Mouse (Mus musculus): ENCODE measurements at regions not wholly inside any gene's neighbourhood (a gene's known extent, or its start where the extent isn't known, plus 50 kb on each side); places are given as distances from the start of the nearest gene placed in this dataset.
A peak's percentile ranks its signal among the peaks of the same experiment; 100 is the strongest.

DNA sequence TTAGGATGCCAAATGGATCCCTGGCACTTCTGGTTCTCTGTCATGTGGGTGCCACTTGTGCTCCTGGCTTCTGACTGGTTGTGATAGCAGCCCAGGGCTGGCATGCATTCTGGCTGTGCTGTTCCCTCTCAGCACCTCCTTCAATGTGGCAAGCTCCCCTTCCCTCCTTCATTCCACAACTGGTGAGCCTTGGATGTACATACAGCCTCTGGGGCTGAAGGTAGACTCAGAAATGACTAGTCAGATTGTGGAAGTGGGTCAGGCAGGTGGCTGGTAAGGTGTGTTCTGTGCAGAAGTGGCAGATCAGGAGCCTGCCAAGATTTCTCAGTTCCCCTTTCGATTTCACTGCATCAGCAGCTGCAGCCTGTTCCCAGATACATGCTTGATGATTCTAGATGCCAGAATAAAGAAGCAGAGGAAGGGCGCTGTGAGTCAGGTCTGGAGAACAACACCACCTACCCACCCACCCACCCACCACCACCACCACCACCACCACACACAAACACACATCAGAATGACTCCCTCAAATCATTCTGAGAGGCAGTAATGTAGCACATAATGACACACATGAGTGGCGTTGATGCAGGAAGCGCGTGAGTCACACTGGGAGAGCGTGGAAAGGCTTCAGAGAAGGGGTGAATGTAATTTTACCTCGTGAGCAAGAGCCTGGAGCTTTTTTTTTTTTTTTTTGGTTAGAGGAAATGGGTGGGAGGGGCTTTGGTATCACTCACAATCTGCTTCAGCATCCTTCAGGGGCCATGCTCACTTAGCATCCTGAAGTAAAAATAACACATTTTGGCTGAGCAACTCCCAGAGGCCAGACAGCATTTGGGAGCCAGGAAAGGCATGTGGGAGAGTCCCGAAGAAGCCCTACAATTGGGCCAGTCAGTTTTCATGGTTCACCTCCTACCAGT is 104.6 kb upstream of the Eci2 start:
- 78% methylated on average over 8 of the region's 8 CpGs for WGBS
- no peak for DNase-seq (ENCODE audit: extremely low read depth, low read depth, low spot score)
- no peaks in the 10 kb centered on the region for H3K79me2 ChIP-seq (ENCODE audit: control insufficient read depth, insufficient read depth, low read length)

GRCm38 (mm10) chr13:35151629-35152028 is 124.7 kb upstream of the Eci2 start:
- Histone ChIP-seq H3K4me3 (ENCODE audit: insufficient read depth, low read depth, low read length) (no peak overlapping the region), H3K9ac (ENCODE audit: low read depth, low read length) (no peak overlapping the region), H3K79me2 (ENCODE audit: control insufficient read depth, insufficient read depth, low read length) (no peaks in the 10 kb centered on the region), H3K27ac (replicated peaks; ENCODE audit: insufficient read depth, low read depth, low read length) (no peak overlapping the region), H3K4me1 (ENCODE audit: control insufficient read depth, insufficient read depth, low read length) (no peaks in the 10 kb centered on the region; the same call in 1 of the 2 replicates), H3K36me3 (ENCODE audit: control insufficient read depth, insufficient read depth, low read length) (no peaks in the 10 kb centered on the region), H3K27me3 (ENCODE audit: control insufficient read depth, insufficient read depth, low read length) (no peaks in the 10 kb centered on the region)
- DNase-seq (ENCODE audit: extremely low read depth, low read depth, low spot score): peak; percentile 94
- TF ChIP-seq POLR2A (IDR thresholded peaks at IDR 0.05; ENCODE audit: extremely low read depth, insufficient read depth, low read length) (no peak), CTCF (IDR thresholded peaks at IDR 0.05; ENCODE audit: low read depth, low read length) (no peak)
- WGBS: 21% methylated on average over 1 of the region's 1 CpGs

More for the DNA sequence above, 104.6 kb upstream of the Eci2 start:
- no peaks in the 10 kb centered on the region for H3K36me3 ChIP-seq (ENCODE audit: control insufficient read depth, insufficient read depth, low read length)
- H3K27me3 ChIP-seq (ENCODE audit: control insufficient read depth, insufficient read depth, low read length): no peaks in the 10 kb centered on the region
- no peak overlapping the region for H3K27ac ChIP-seq (replicated peaks; ENCODE audit: insufficient read depth, low read depth, low read length)
- no peaks in the 10 kb centered on the region for H3K4me1 ChIP-seq (ENCODE audit: control insufficient read depth, insufficient read depth, low read length)
- no peak overlapping the region for H3K9ac ChIP-seq (ENCODE audit: low read depth, low read length)
- no peak overlapping the region for H3K4me3 ChIP-seq (ENCODE audit: insufficient read depth, low read depth, low read length)
- TF ChIP-seq POLR2A (IDR thresholded peaks at IDR 0.05; ENCODE audit: extremely low read depth, insufficient read depth, low read length) (no peak), CTCF (IDR thresholded peaks at IDR 0.05; ENCODE audit: low read depth, low read length) (no peak)

DNA sequence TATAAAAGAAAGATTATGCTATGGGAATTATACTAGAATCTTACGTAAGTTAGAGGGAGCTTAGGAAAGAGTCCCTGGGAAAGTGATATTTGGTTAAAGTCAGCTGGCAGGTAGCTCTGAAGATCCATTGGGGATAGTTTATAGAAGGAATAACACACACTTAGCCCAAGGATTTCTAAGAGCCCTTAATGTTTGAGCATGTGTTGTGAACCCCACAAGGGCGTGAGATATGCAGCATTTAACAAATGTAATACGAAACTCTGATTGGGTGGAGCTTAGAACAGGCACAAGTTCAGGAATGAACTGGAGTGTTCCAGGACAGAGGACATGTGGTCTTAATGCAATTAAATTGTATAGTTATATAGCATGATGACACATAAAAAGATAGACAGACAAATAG is 132.6 kb upstream of the Eci2 start:
- Histone ChIP-seq H3K4me3 (ENCODE audit: insufficient read depth, low read depth, low read length) (no peak overlapping the region), H3K36me3 (ENCODE audit: control insufficient read depth, insufficient read depth, low read length) (no peaks in the 10 kb centered on the region), H3K79me2 (ENCODE audit: control insufficient read depth, insufficient read depth, low read length) (no peaks in the 10 kb centered on the region), H3K27ac (replicated peaks; ENCODE audit: insufficient read depth, low read depth, low read length) (no peak overlapping the region), H3K27me3 (ENCODE audit: control insufficient read depth, insufficient read depth, low read length) (no peaks in the 10 kb centered on the region), H3K4me1 (ENCODE audit: control insufficient read depth, insufficient read depth, low read length) (no peaks in the 10 kb centered on the region), H3K9ac (ENCODE audit: low read depth, low read length) (no peak overlapping the region)
- no peak for DNase-seq (ENCODE audit: extremely low read depth, low read depth, low spot score)
- 89% methylated on average over 3 of the region's 3 CpGs for WGBS
- TF ChIP-seq POLR2A (IDR thresholded peaks at IDR 0.05; ENCODE audit: extremely low read depth, insufficient read depth, low read length) (no peak), CTCF (IDR thresholded peaks at IDR 0.05; ENCODE audit: low read depth, low read length) (no peak)

DNA sequence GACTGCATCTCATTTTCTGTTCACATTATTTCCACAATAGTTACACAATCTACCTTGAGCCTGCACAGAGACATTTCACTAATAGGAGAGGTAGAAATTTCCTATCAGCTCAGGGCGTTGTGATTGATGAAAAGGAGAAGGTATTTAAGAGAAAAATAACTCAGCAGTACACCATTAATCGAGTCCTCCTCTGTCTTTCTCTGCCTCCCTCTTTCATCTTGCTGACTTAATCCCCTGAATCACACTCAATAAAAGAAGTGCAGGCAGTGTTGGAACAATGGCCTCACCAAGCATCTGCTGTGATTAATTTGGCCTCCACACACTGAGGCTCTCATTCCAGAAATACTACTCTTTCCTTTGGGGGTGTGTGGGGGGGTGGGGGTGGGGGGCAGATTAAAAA is 133.9 kb upstream of the Eci2 start:
- Histone ChIP-seq H3K27me3 (ENCODE audit: control insufficient read depth, insufficient read depth, low read length) (no peaks in the 10 kb centered on the region), H3K9ac (ENCODE audit: low read depth, low read length) (no peak overlapping the region), H3K4me3 (ENCODE audit: insufficient read depth, low read depth, low read length) (no peak overlapping the region), H3K27ac (replicated peaks; ENCODE audit: insufficient read depth, low read depth, low read length) (no peak overlapping the region), H3K79me2 (ENCODE audit: control insufficient read depth, insufficient read depth, low read length) (no peaks in the 10 kb centered on the region), H3K4me1 (ENCODE audit: control insufficient read depth, insufficient read depth, low read length) (no peaks in the 10 kb centered on the region), H3K36me3 (ENCODE audit: control insufficient read depth, insufficient read depth, low read length) (no peaks in the 10 kb centered on the region)
- TF ChIP-seq CTCF (IDR thresholded peaks at IDR 0.05; ENCODE audit: low read depth, low read length): no peak
- TF ChIP-seq POLR2A (IDR thresholded peaks at IDR 0.05; ENCODE audit: extremely low read depth, insufficient read depth, low read length): no peak
- no peak for DNase-seq (ENCODE audit: extremely low read depth, low read depth, low spot score)
- 73% methylated on average over 2 of the region's 2 CpGs for WGBS

DNA sequence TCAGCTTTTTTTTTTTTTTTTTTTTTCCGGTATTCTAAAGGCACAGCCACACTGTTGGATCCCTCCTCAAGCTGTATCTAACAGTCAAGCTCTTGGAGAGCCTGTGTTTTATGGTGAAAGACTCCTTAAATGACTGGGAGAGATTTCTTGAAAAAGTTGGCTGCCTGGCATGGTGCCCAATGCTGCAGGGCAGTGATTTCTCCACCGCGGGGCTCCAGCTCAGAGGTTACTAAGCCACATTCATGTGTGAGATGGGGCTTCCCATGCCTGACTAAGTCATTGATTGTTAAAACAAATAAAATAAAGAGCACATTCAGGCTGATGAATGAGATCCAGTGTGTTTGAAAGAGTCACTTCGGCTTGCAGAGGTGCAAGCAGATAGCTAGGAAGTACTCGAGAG is 139.2 kb upstream of the Eci2 start:
- Histone ChIP-seq H3K27me3 (ENCODE audit: control insufficient read depth, insufficient read depth, low read length) (no peaks in the 10 kb centered on the region), H3K9ac (ENCODE audit: low read depth, low read length) (no peak overlapping the region), H3K79me2 (ENCODE audit: control insufficient read depth, insufficient read depth, low read length) (no peaks in the 10 kb centered on the region), H3K4me1 (ENCODE audit: control insufficient read depth, insufficient read depth, low read length) (no peaks in the 10 kb centered on the region), H3K36me3 (ENCODE audit: control insufficient read depth, insufficient read depth, low read length) (no peaks in the 10 kb centered on the region), H3K27ac (replicated peaks; ENCODE audit: insufficient read depth, low read depth, low read length) (no peak overlapping the region), H3K4me3 (ENCODE audit: insufficient read depth, low read depth, low read length) (no peak overlapping the region)
- WGBS: 32% methylated on average over 5 of the region's 5 CpGs
- DNase-seq (ENCODE audit: extremely low read depth, low read depth, low spot score): peak; percentile 26
- TF ChIP-seq CTCF (IDR thresholded peaks at IDR 0.05; ENCODE audit: low read depth, low read length) (no peak), POLR2A (IDR thresholded peaks at IDR 0.05; ENCODE audit: extremely low read depth, insufficient read depth, low read length) (no peak)
